Mouse (Mus musculus) liver, postnatal 0 days (tissue): ENCODE data around the gene Ppp4r3a.

Source experiments
- CTCF ChIP-seq: sonication (generic); IDR thresholded peaks from 2 replicates; pipeline ENCODE4 v1.5.1; 2016; ENCODE audit warnings: antibody characterized with exemption, low read depth
- EP300 ChIP-seq: IDR thresholded peaks from 2 replicates; pipeline ENCODE4 v1.6.1; 2016; ENCODE audit warnings: antibody characterized with exemption, low read depth, mild to moderate bottlenecking

- no peak for TF ChIP-seq CTCF
- no peak for TF ChIP-seq EP300
Measured at GRCm38 (mm10) chr12:101066329-101066728, 17.2 kb downstream of the Ppp4r3a start.
